19 mouse cellular contexts compared by ENCODE assay signal in the genomic region with DNA sequence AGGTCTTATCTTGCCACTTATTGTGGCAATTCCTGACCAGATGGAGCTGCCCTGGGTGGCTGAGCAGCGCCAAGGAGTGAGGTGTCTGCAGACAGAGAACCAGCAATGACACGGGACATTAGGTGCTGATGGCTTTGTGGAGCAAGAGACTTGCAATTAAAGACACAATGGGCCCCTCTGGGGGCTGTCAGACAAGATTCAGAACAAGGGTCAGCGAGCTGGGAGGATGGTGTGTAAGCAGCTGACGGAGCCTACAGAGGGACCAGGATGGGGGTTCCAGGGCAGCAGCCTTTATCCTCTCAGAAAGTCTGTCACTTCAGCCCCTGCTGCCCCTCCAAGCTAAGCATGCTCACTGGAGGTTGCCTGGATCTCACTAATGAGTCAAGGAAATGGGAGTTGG.
"Had no signal": no experiment of that assay in that cellular context is flagged by ENCODE, and none has a peak within 500 bp of the region (broad histone marks: within the 10 kb centered on the region; RNA-seq: fewer than 3 reads in every experiment).

No protein-coding gene starts in this region.

- H3K4me3 ChIP-seq: layer of hippocampus, adult 2 months; limb, embryonic 10.5 days; limb, embryonic 13.5 days; liver, embryonic 13.5 days; midbrain, embryonic 12.5 days; myocyte; neural tube, embryonic 15.5 days had no signal

- H3K9me3 ChIP-seq: limb, embryonic 10.5 days; limb, embryonic 13.5 days; liver, embryonic 13.5 days; midbrain, embryonic 12.5 days; neural tube, embryonic 15.5 days had no signal

- H3K4me2 ChIP-seq: limb, embryonic 13.5 days; liver, embryonic 13.5 days; midbrain, embryonic 12.5 days; neural tube, embryonic 15.5 days had no signal

- DNase-seq: kidney, adult 11 months; kidney, adult 9 months; kidney, postnatal 25 days; layer of hippocampus, adult 9-11 months; liver; liver, embryonic 13.5 days; lung, adult 2 months; lung, postnatal 14 days; lung, postnatal 4 days; thymus, adult 2 months; thymus, postnatal 14 days; thymus, postnatal 4 days had no signal

- H3K4me1 ChIP-seq: limb, embryonic 10.5 days; liver, embryonic 13.5 days had no signal

- H3K36me3 ChIP-seq: limb, embryonic 10.5 days; limb, embryonic 13.5 days; liver, embryonic 13.5 days; midbrain, embryonic 12.5 days; neural tube, embryonic 15.5 days had no signal

- H3K27ac ChIP-seq: layer of hippocampus, adult 2 months; limb, embryonic 10.5 days; limb, embryonic 13.5 days; liver, embryonic 13.5 days; midbrain, embryonic 12.5 days; neural tube, embryonic 15.5 days had no signal

- ATAC-seq: midbrain, embryonic 16.5 days had no signal

- H3K9ac ChIP-seq: limb, embryonic 13.5 days; liver, embryonic 13.5 days; midbrain, embryonic 12.5 days; neural tube, embryonic 15.5 days had no signal
